Mouse (Mus musculus) hindbrain, postnatal 0 days (tissue): ENCODE data around the gene Fam83f. TPM values are rescaled to one million over a fixed set of nuclear protein-coding genes. Genes with fewer than 3 reads are reported as not detected.

Source experiments
- ATAC-seq: fragments of 200-750 bp; cut with Nextera tagmentation; 2 replicates; pipeline ENCODE4 v1.8.0; 2017; ENCODE audit warnings: mild to moderate bottlenecking, moderate TSS enrichment, moderate library complexity
- DNase-seq: peaks from one replicate; pipeline ENCODE4 v3.0.0-alpha.2; 2015; ENCODE audit warnings: low spot score
- H3K27ac ChIP-seq: fragments of 300-500 bp; sonication (generic); 2 replicates; pipeline ENCODE4 v1.5.1; 2014; ENCODE audit warnings: mild to moderate bottlenecking
- H3K27me3 ChIP-seq: fragments of 300-500 bp; sonication (generic); 2 replicates; pipeline ENCODE4 v1.6.1; 2014; ENCODE audit warnings: low read length, mixed read lengths; ENCODE audit not compliant: insufficient read depth
- H3K36me3 ChIP-seq: fragments of 300-500 bp; sonication (generic); 2 replicates; pipeline ENCODE4 v1.6.1; 2014; ENCODE audit warnings: low read length, mixed read lengths; ENCODE audit not compliant: insufficient read depth
- H3K4me1 ChIP-seq: fragments of 300-500 bp; sonication (generic); 2 replicates; pipeline ENCODE4 v1.6.1; 2014; ENCODE audit warnings: antibody characterized with exemption, low read length, mixed read lengths; ENCODE audit not compliant: insufficient read depth
- H3K4me2 ChIP-seq: fragments of 300-500 bp; sonication (generic); 2 replicates; pipeline ENCODE4 v1.6.1; 2014; ENCODE audit warnings: low read depth, mild to moderate bottlenecking, low read length, moderate library complexity, mixed read lengths
- H3K4me3 ChIP-seq: fragments of 300-500 bp; sonication (generic); 2 replicates; pipeline ENCODE4 v1.5.1; 2014; ENCODE audit warnings: low read length
- H3K9ac ChIP-seq: fragments of 300-500 bp; sonication (generic); replicated peaks from 2 replicates; pipeline ENCODE4 v1.6.1; 2014; ENCODE audit warnings: mild to moderate bottlenecking, low read length, moderate library complexity, mixed read lengths
- H3K9me3 ChIP-seq: fragments of 300-500 bp; sonication (generic); 2 replicates; pipeline ENCODE4 v1.6.1; 2016; ENCODE audit warnings: low read length, mixed read lengths
- CTCF ChIP-seq: IDR thresholded peaks from 2 replicates; pipeline ENCODE4 v1.5.1; 2016; ENCODE audit warnings: antibody characterized with exemption, control low read depth, low read depth
- WGBS: fragments of 180-500 bp; shearing (Covaris S2); extraction: QIAGEN DNeasy Blood & Tissue Kit; methylation state at CpG from one replicate; pipeline ENCODE4 v1.1.7; 2014; 5-methylcytosine and 5-hydroxymethylcytosine counted together
- polyA plus RNA-seq: library from polyadenylated mRNA; unstranded; fragments of >200 nt; fragmentation: Nextera tagmentation; extraction: Ambion mirVana; gene quantifications from 2 replicates; pipeline ENCODE4 v1.2.1, GENCODE M21; 2015
- total RNA-seq: library from RNA; depleted of rRNA; stranded (reverse); fragments of >200 nt; gene quantifications from 2 replicates; pipeline ENCODE4 v1.2.3, GENCODE M21; 2014

The Fam83f gene
- total and polyA plus RNA-seq, 2 experiments from 2014 or later: 0.33 to 0.94 TPM

GRCm38 (mm10) chr15:80672810-80673209 lies 1.2 kb downstream of the Fam83f start:
- ATAC-seq: no peak
- WGBS: 63% methylated on average over 2 of the region's 2 CpGs
- Histone ChIP-seq H3K4me2 (no peak overlapping the region), H3K9ac (no peak overlapping the region), H3K36me3 (no peaks in the 10 kb centered on the region), H3K27ac (no peak overlapping the region), H3K4me1 (peaks cover 6% of the 10 kb centered on the region; the same call in 1 of the 2 replicates), H3K4me3 (no peak overlapping the region), H3K27me3 (no peaks in the 10 kb centered on the region), H3K9me3 (no peaks in the 10 kb centered on the region)
- no peak for DNase-seq
- no peak for TF ChIP-seq CTCF

GRCm38 (mm10) chr15:80673337-80674095 lies 1.9 kb downstream of the Fam83f start:
- DNase-seq: no peak
- H3K27me3 ChIP-seq: no peaks in the 10 kb centered on the region
- no peaks in the 10 kb centered on the region for H3K9me3 ChIP-seq
- 72% methylated on average over 4 of the region's 4 CpGs for WGBS
- H3K4me2 ChIP-seq: no peak overlapping the region
- no peak overlapping the region for H3K4me3 ChIP-seq
- H3K27ac ChIP-seq: no peak overlapping the region
- H3K36me3 ChIP-seq: no peaks in the 10 kb centered on the region
- peaks cover 6% of the 10 kb centered on the region; the same call in 1 of the 2 replicates for H3K4me1 ChIP-seq
- ATAC-seq: no peak
- H3K9ac ChIP-seq: no peak overlapping the region
- no peak for TF ChIP-seq CTCF

DNA sequence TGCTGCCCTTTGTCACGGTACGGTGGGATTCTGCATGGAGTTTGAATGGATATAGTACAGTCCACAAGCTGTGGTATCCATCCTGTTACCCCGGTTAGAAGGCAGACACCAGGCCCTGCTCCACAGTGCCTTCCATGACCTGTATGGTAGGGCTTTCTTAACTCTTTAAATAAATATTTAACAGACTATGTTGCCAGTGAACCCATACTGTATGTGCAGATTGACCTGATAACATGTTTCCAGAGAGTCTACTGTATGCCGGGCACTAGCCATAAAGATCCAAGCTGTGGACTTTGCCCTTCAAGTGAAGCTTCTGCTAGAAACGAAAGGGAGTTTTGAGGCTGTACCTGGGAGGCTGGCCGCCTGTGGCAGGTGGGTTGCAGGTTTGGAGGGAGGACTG lies 3.1 kb downstream of the Fam83f start:
- ATAC-seq (no peak), DNase-seq (no peak)
- no peaks in the 10 kb centered on the region for H3K36me3 ChIP-seq
- H3K27me3 ChIP-seq: no peaks in the 10 kb centered on the region
- H3K4me3 ChIP-seq: no peak overlapping the region
- H3K4me1 ChIP-seq: peaks cover 13% of the 10 kb centered on the region
- WGBS: 90% methylated on average over 6 of the region's 6 CpGs
- no peak overlapping the region for H3K27ac ChIP-seq
- H3K4me2 ChIP-seq: no peak overlapping the region
- no peak for TF ChIP-seq CTCF
- H3K9ac ChIP-seq: no peak overlapping the region
- no peaks in the 10 kb centered on the region for H3K9me3 ChIP-seq

- Histone ChIP-seq H3K27me3 (no peaks in the 10 kb centered on the region), H3K36me3 (no peaks in the 10 kb centered on the region), H3K4me1 (peaks cover 26% of the 10 kb centered on the region), H3K9ac (no peak overlapping the region), H3K9me3 (no peaks in the 10 kb centered on the region), H3K4me2 (no peak overlapping the region), H3K27ac (peak overlapping the region; percentile 71), H3K4me3 (no peak overlapping the region)
- TF ChIP-seq CTCF: no peak
- DNase-seq: peak; percentile 90
- ATAC-seq: peak; percentile 85
- WGBS: 29% methylated on average over 8 of the region's 8 CpGs
Observed at GRCm38 (mm10) chr15:80679515-80680215, 8.0 kb downstream of the Fam83f start.

GRCm38 (mm10) chr15:80680347-80681030 lies 8.8 kb downstream of the Fam83f start:
- Histone ChIP-seq H3K27ac (peak overlapping the region; percentile 71), H3K4me3 (no peak overlapping the region), H3K36me3 (no peaks in the 10 kb centered on the region), H3K27me3 (no peaks in the 10 kb centered on the region), H3K9me3 (no peaks in the 10 kb centered on the region), H3K9ac (no peak overlapping the region), H3K4me2 (no peak overlapping the region), H3K4me1 (peaks cover 34% of the 10 kb centered on the region)
- no peak for TF ChIP-seq CTCF
- WGBS: 52% methylated on average over 7 of the region's 7 CpGs
- DNase-seq: no peak
- ATAC-seq: no peak

- Histone ChIP-seq H3K27me3 (no peaks in the 10 kb centered on the region), H3K4me3 (no peak overlapping the region), H3K4me2 (no peak overlapping the region), H3K4me1 (peaks cover 40% of the 10 kb centered on the region), H3K27ac (no peak overlapping the region), H3K9me3 (no peaks in the 10 kb centered on the region), H3K36me3 (no peaks in the 10 kb centered on the region), H3K9ac (no peak overlapping the region)
- 48% methylated on average over 4 of the region's 4 CpGs for WGBS
- no peak for ATAC-seq
- no peak for TF ChIP-seq CTCF
- DNase-seq: no peak
Observed at GRCm38 (mm10) chr15:80681466-80681881, 9.8 kb downstream of the Fam83f start.
